Mouse (Mus musculus) G1E (cell line): ENCODE measurements at regions not wholly inside any gene's neighbourhood (a gene's known extent, or its start where the extent isn't known, plus 50 kb on each side); places are given as distances from the start of the nearest gene placed in this dataset.

ENCODE experiments used
- CTCF ChIP-seq: IDR thresholded peaks from 2 replicates; pipeline ENCODE4 v1.5.1; 2012; ENCODE audit warnings: low read depth, low read length, inconsistent platforms, mixed read lengths
- GATA1 ChIP-seq: IDR thresholded peaks from 2 replicates; pipeline ENCODE4 v1.6.1; 2012; ENCODE audit warnings: borderline replicate concordance, low read length, inconsistent platforms, mixed read lengths
- GATA2 ChIP-seq: IDR thresholded peaks from 2 replicates; pipeline ENCODE4 v1.6.1; 2012; ENCODE audit warnings: low read depth, low read length, inconsistent platforms, borderline replicate concordance
- POLR2AphosphoS5 ChIP-seq: IDR thresholded peaks from 2 replicates; pipeline ENCODE4 v1.6.1; 2012; ENCODE audit warnings: low read depth, low read length, inconsistent platforms; ENCODE audit not compliant: insufficient replicate concordance
- TAL1 ChIP-seq: conservative IDR thresholded peaks from 2 replicates; pipeline ENCODE4 v1.6.1; 2012; ENCODE audit warnings: low read depth, low read length, inconsistent platforms, mixed read lengths

DNA sequence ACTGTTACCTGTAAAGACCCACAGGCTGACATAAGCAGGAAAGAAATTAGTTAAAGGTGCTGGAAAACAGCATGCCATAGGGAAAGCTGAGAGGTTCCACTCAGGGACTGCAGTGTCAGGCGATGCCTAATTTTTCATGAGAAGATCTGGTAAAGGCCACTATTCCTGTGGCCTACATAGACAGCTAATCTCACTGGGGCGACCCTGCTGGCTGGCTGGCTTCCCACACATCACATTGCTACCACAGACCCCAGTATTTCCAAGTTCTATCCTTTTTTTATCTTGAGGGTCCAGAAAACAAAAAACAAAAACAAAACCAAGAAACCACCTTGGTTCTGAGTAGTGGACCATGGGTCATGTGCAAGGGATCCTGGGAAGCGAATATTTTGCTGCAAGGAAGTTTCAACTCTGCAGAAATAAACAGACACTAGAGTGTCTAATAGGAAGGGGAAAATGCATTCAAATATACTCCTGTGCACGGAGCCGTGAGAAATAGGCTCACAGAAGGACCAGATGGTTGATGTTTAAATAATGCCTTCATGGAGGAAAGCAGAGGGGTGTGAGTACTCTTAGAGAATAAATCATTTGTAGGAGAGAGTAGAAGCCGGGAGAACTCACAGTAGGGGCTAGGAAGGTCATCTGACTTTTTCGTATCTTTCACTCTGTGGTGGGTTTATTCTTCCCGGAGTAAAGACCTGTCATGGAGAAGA is 94.6 kb upstream of the Sall1 start:
- no peak for TF ChIP-seq GATA1
- TF ChIP-seq CTCF = no peak
- TF ChIP-seq GATA2 = no peak
- no peak for TF ChIP-seq TAL1
- TF ChIP-seq POLR2AphosphoS5 = no peak
